Mouse (Mus musculus): ENCODE measurements around the gene Tuft1. TPM values are rescaled to one million over a fixed set of nuclear protein-coding genes. Genes with fewer than 3 reads are reported as not detected.
"Not testable (repeated sequence)": the region's sequence is repeated elsewhere in the genome, so short reads cannot be mapped to it uniquely, and the experiment has no call there.

The Tuft1 gene
- 1 to 10 TPM; 2.5 to 2.8 TPM for total RNA-seq (2021)
- long read RNA-seq, experiment 1, partial matches to known transcripts = 0 of 4 reads
- long read RNA-seq, experiment 1, other reads (novel, unspliced or antisense) = 1 of 4 reads
- long read RNA-seq, experiment 2, partial matches to known transcripts = 0 of 4 reads
- long read RNA-seq, experiment 2, other reads (novel, unspliced or antisense) = 0 of 4 reads

DNA sequence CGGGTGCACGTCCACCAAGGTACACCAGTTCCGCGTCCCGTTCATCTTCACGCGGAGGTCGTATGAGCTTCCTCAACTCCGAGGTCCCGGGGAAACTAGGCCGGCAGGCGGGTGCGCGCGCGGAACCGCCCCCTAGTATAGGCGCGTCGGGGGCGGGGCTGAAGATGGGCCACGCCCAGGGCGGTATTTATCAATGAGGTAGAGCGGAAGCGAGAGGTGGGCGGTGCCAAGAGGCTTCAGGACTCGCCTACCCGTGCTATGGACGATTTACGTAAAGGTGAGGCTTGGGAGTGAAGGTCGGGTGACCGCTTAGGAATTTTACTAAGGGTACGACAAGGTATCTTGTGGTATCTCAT, at the start of gene Tuft1:
Gene Tuft1 (minus strand): TSS at position 133 of the 356 bp plus-strand sequence.
- peak; percentile 26 to 33 for DNase-seq (ENCODE audit: low spot score in 2 of 2)

DNA sequence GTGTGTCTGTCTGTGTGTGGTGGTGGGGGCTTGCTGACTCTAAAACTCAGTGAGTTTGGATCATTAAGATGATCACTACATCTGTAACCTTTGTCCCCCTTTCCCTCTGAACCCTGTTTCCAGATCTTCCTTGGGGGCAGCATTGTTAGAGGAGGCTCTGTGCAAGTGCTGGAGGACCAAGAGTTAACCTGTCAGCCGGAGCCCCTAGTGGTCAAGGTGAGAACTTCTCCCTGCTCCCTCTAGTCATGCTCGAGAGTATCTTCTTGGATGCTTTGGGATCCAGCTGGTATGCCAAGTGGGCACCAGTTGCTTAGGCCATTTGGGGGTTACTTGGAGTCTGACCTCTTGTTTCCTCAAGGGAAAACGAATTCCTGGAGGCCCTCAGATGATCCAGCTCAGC, 44.7 kb upstream of the Tuft1 start:
- DNase-seq (ENCODE audit: low spot score in 2 of 2) = peak in 1 of 2 experiments; percentile 3

DNA sequence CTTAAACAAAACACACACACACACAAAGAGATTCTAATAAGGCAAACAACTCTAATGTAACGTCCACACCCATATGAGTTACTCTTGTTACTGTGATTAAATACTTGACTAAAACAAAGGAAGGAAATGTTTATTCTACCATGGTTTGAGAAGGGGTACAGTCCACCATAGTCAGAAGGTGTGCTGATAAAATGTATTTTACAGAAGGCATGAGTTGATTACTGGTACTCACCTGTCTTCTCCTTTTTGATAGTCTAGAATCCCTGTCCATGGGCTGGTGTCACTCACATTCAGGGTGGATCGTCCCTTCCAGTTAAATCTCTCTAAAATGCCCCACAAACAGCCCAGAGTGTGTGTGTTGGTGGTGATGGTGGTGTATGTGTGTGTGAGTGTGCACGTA, 44.2 kb upstream of the Tuft1 start:
- no peak for DNase-seq (ENCODE audit: low spot score in 2 of 2)

DNA sequence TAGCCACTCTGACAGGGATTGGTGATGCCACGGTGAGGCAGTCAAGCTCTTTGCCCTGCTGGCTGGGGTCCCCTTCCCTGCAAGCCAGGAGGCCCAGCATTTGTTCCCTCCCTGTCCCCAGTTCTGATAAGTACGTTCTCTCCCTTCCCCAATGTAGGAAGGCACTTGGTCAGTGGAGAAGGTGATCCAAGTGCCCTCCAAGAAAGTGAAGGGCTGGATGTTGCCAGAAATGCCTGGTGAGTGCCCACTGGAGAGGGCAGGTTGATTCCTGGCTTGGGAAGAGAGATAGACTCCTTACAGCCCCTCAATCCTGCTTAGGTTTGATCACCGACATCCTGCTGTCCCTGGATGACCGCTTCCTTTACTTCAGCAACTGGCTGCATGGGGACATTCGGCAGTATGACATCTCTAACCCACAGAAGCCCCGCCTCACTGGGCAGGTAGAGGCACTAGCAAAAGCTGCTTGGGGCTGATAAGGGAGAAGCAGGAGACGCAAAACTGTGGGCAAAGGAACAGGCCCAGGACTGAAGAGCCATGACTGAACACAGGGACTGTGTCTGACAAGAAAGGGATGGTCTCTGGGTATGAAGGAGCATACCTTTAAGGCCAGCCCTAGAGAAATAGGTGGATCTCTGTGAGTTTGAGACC, 43.6 kb upstream of the Tuft1 start:
- not testable (repeated sequence) for DNase-seq (ENCODE audit: low spot score in 2 of 2)

DNA sequence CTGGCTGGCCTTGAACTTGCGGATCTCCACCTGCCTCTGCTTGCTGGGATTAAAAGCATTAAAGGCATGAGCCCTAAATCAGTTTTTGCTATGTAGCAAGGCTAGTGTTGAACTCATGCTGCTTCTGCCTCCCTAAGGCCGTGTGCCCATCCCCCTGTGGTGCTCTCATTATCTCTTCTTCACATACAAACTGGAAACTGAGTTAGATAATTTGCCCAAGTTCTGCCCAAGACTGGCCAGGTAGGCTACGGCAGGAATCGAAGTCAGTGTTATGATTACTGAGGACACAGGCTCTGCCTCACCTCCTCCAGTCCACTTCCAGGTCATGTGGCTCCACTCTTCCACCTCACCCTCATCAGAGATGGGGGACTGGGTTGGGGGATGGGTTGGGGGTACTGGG, 37.6 kb upstream of the Tuft1 start:
- not testable (repeated sequence) for DNase-seq (ENCODE audit: low spot score in 2 of 2)

DNA sequence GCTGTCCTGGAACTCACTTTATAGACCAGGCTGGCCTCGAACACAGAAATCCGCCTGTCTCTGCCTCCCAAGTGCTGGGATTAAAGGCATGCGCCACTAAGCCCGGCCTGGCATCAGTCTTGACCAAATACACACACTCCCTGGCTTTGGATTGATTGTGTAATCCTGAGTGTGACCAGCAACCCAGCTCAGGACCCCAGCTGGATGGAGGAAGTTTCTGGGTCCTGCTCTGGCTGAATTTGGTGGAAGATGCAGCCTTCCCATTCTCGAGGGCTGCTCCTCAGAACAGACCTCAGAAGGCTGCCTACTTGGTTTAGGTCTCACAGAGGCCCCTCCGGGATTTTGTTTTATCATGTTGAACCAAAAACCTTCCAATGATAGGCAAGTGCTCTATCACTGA, 36.9 kb upstream of the Tuft1 start:
- DNase-seq (ENCODE audit: low spot score in 2 of 2) = not testable (repeated sequence)

DNA sequence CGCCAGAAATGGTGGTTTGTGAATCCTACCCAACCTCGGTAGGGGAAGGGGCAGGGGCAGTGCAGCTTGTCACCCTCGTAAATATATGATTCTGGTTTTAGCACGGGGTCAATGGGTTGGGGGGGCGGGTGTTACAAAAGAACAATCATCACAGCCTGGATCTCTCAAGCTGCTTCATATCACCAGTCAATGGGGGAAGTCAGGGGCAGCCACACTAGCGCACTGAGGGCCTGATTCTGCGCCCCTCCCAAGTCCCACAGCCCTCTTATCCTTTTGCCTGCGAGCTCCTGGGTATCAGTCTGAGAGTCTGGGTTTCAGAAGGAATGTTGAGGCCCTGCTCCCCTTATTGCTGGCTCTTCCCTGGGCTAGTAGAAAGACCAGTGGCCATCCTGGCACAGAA, 35.2 kb upstream of the Tuft1 start:
- not testable (repeated sequence) for DNase-seq (ENCODE audit: low spot score in 2 of 2)

DNA sequence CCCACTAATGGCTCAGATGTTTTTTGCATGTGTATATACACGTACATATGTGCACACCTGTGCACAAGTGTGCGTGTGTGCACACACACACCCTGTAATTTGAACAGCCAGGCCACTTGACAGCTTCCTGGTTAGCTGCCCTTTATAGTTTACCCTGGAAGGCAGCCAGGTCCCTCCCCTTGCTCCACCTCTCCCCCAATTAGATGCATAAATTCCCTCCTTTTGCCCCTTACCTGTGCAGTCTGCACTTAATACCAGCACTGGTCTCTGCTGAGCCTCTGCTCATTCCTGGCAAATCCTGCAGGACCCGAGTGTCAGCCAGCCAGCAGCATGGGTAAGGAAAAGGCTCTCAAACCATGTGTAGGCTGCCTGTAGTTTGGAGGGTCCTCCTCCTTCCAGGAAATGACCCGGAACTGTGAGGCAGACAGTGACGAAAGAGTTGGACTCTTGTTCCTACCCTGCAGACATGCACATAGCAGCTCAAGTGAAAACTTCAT, 34.7 kb upstream of the Tuft1 start, which contains the start of gene Selenbp2:
Gene Selenbp2 (plus strand): TSS at position 228 of the 497 bp plus-strand sequence.
- no peak for DNase-seq (ENCODE audit: low spot score in 2 of 2)

DNA sequence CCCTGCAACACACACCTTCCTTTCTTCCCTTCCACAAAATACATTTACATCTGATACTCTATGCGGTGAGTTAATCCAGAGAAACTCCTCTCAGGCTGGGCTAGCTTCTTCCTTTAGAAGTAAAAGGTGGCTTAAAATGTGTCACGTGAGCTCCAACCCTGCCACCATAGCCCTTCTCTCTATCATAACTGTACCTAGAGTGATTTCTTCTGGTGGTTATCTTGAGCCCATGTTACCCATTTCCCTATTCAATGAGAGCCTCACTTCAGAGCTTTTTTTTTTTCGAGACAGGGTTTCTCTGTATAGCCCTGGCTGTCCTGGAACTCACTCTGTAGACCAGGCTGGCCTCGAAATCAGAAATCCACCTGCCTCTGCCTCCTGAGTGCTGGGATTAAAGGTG, 33.0 kb upstream of the Tuft1 start:
- DNase-seq (ENCODE audit: low spot score in 2 of 2) = not testable (repeated sequence)

DNA sequence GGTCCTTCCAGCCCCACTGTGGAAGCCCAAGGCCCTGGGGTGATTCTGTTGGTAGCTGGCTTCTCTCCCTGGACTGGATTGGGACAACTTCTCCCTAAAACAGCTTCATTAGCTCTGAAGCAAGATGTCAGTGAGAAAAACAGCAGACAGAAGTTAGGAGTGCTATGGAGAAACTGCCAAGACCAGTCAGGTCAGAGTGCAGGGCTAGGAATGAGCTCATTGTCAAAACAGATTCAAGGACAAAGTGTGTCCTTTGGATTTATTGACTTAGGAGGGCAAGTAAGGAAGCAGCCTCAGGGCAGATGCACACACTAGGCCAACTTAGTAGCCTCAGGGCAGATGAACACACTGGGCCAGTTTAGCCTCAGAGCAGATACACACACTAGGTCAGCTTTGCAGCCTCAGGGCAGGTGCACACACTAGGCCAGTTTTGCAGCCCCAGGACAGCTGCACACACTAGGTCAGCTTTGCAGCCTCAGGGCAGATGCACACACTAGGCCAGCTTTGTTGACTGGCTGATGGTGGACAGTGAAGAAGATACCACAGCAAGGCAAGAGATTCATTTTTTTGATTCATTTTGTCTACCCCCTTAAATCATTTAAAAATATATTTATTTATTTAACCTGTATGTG, 32.1 kb upstream of the Tuft1 start:
- no peak for DNase-seq (ENCODE audit: low spot score in 2 of 2)

DNA sequence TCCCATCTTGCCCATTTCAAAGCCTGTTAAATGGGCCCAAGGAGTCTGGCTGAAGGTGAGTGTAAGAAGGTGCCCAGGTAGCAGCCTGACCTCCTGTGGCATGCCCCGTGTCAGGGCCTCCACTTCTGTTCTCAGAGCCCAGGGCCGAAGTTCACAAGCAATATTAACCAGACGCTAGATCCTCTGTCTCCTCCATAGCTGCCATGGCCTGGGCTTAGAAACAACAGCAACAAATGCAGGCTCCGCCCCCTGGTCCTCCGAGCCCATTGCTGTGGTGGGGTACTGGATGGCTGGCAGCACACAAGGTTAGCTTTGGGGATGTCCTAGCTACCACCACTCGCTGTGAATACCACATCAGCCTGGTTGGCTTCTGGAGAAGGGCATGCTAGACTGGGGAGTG, 31.5 kb upstream of the Tuft1 start:
- not testable (repeated sequence) for DNase-seq (ENCODE audit: low spot score in 2 of 2)

DNA sequence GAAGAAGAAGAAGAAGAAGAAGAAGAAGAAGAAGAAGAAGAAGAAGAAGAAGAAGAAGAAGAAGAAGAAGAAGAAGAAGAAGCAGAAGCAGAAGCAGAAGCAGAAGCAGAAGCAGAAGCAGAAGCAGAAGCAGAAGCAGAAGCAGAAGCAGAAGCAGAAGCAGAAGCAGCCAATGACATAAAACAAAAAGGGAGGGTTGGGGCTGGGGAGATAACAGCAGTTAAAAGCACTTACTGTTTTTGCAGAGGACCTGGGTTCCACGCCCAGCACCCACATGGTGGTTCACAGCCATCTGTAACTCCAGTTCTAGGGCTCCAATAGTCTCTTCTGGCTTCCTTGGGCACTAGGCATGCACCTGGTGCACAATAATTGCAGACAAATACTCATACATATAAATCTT, 30.5 kb upstream of the Tuft1 start:
- not testable (repeated sequence) for DNase-seq (ENCODE audit: low spot score in 2 of 2)

DNA sequence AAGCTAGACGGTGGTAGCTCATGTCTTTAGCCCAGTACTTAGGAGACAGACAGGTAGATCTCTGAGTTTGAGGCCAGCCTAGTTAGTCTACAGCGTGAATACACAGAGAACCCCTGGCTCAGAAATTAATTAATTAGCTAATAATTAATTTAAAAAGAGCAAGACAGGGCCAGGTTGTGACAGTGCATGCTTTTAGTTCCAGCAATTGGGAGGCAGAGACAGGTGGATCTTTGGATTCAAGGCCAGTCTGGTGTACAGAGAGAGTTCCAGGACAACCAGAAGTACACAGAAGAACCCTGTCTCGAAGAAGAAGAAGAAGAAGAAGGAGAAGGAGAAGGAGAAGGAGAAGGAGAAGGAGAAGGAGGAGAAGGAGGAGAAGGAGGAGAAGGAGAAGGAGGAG, 30.0 kb upstream of the Tuft1 start:
- DNase-seq (ENCODE audit: low spot score in 2 of 2) = not testable (repeated sequence)

DNA sequence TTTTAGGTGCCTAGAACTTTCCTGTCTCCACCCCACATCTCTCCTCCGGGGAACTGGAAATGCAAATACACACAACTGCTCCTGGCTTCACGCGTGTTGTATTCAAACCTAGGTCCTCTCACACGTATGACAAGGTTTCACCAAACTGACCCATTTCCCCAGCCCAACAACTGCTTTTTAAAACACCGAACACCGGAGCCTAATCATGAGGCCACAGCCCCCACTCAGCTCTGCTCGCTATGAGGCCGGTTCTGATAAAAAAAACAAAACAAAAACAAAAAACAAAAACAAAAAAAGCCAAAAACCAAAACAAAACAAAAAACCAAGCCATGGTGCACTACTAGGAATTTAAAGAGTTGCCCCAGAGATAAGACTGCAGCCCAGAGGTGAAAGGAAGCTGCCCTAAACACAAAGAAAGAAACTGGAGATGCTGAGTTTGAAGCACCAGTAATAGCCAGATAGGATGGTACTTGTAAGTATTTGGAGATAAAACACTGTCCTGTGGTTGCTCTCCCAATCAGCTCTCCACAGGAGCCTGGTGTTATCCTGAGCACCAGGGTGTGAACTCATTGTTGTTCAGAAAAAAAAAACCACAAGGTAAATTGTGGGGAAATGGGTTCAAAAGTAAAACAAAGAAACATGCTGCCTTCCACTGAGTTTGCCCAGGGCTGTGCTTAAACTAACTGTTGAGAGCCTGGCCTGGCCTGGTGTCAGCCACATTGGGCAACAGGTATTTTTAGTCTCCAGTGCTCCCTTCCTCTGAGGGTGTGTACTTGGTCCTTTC, 27.5 kb upstream of the Tuft1 start:
- DNase-seq (ENCODE audit: low spot score in 2 of 2) = not testable (repeated sequence)

DNA sequence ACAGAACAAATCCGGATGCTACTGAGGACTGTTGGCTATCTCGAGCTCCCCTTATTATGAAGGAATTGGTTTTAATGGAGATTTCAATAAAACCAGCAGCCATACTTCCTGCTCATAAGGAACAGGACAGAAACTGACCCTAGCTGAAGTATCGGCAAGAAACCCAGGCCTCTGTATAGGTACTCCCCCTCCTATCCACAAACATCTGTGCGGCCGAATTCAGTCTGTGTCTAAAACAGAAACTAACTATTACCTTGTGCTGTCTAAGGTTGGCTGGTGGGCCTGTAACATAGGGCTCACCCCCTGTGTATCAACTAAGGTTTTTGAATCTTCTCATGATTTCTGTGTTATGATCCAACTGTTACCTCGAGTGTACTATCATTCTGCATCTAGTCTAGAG, 25.0 kb upstream of the Tuft1 start:
- no peak for DNase-seq (ENCODE audit: low spot score in 2 of 2)

DNA sequence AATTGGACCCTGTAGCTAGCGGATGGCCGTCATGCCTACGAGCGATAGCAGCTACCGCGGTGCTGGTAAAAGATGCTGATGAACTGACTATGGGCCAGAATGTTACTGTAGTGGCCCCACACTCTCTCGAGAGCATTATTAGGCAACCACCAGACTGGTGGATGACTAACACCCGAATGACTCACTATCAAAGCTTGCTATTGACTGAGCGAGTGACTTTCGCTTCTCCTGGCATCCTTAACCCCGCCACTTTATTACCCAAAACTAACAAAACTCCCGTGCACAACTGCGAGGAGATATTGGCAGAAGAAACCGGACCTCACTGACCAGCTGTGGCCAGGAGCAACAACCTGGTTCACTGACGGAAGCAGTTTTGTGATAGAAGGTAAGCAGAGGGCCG, 22.1 kb upstream of the Tuft1 start:
- DNase-seq (ENCODE audit: low spot score in 2 of 2) = no peak

DNA sequence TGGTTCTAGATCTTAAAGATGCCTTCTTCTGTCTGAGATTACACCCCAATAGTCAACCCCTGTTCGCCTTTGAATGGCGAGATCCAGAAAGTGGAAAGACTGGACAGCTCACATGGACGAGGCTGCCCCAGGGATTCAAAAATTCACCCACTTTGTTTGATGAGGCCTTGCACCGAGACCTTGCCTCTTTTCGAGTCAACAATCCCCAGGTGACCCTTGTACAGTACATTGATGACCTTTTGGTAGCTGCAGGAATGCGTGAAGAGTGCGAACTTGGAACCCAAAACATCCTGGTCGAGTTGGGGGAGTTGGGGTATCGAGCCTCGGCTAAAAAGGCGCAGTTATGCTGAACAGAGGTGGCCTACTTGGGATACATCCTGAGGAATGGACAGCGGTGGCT, 21.4 kb upstream of the Tuft1 start:
- DNase-seq (ENCODE audit: low spot score in 2 of 2) = not testable (repeated sequence)

DNA sequence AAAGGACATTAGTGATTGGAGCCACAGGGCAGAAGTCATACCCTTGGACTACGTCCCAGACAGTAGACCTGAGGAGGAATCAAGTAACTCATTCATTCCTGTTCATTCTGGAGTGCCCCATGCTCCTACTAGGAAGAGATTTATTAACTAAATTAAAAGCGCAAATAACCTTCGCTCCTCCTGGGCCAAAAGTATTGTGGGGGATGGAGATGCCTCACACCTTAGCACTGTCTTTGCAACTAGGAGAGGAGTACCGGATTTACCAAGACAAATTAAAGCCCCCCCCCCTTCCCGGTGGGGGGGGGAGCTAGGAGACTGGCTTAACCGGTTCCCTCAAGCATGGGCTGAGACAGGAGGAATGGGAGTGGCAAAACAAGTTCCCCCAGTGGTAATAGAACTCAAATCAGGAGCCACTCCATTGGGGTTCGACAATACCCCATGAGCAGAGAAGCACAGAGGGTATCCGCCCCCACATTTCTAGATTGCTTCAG, 20.7 kb upstream of the Tuft1 start:
- no peak for DNase-seq (ENCODE audit: low spot score in 2 of 2)

DNA sequence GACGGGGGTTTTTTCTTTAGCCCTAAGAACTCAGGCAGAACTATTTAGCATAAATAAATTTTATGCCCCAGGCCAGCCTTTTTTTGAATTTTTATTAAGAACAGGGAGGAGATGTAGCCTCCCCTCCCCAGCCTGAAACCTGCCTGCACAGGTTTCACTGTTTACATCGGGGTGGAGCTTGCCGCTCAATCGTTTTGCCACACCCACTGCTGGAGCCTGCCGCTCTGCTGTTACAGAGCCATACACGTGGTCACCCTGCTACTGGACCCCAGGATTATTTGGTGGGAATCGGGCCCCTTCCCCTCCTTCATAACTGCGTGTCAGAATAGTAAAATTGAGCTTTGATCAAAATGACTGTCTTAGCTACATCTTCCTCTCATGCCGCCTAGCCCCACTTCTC, 16.4 kb upstream of the Tuft1 start:
- not testable (repeated sequence) for DNase-seq (ENCODE audit: low spot score in 2 of 2)

DNA sequence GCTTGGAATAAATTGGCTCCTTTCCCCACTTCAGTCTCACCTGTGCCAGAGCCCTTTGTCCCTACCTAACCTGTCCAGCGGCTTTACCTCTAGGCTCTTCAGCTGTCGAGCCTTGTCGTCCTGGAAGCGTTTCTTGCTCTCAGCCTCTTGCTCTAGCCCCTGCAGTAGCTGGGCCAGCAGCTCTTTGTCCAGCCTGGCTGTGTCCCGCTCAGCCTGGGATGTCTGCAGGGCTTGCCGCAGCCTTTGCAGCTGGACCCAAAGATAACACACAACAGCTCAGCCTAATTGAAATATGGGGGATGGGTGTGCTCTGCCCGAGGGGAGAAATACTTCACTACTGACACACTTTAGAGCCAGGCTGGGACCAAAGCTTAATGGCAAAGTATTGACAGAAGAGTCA, 7.2 kb upstream of the Tuft1 start:
- DNase-seq (ENCODE audit: low spot score in 2 of 2) = not testable (repeated sequence)

DNA sequence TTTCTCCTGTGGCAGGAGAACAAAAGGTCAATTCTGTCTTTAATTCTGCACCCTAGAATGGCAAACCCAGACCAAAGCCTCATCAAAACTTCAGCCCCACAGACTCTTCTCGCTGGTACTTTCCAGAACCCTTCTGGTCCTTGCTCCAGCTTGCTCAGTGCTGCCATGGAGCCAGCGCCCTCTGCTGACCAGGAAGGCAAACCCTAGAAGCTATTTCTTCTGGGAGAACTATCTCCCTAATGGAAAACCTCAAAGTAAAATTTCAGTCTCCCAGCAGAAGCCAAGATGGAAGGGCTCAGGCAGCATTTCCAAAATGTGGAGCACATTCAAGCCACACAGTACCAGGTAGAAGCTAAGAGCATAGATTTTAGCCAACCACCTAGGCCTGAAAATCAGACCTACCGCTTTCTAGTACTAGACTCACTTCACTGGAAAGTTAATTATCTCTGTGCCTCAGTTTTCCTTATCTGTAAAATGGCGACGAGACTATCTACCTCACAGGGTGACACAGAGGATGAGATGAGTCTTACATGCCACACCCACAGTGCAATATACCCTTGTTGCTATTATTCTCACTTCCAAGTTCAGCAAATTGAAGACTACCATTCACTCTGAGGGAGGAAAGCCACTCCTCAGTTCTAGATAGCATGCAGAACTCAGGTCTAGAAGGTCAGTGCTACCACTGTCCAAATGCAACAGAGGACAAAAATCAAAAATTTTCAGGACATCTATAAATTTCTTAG, 6.6 kb upstream of the Tuft1 start:
- DNase-seq (ENCODE audit: low spot score in 2 of 2) = not testable (repeated sequence)

Measured in left cerebral cortex, adult 18-20 months (tissue).